Mouse (Mus musculus): ENCODE results near the gene Gm10097.
A peak's percentile ranks its signal among the peaks of the same experiment; 100 is the strongest.

Gm10097 gene

GRCm38 (mm10) chr10:5086329-5086728 is 17.3 kb downstream of the Gm10097 start:
- DNase-seq: no peak

GRCm38 (mm10) chr10:5087336-5087735 is 18.3 kb downstream of the Gm10097 start:
- no peak for DNase-seq

- no peak for DNase-seq
Observed at GRCm38 (mm10) chr10:5089133-5089532, 20.1 kb downstream of the Gm10097 start.

GRCm38 (mm10) chr10:5096996-5097753 is 28.2 kb downstream of the Gm10097 start:
- DNase-seq: peak in 1 of 2 experiments; percentile 29

DNA sequence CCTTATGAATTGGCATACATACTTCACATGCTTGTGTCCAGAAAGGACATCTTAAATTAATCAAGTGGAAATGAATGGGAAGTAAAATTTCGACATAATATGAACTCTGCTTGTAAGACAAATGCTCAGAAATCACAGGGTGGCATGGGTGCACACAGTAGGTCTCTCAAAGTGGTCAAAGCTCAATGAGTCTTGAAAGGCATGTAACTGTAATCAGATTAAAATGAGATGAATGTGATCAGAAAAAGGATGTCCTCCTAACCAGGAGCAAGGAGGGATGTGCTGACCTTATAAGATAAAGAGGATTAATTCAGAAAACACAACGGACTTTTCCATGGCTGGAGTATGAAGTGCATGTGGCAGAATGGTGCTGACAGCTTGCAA is 28.8 kb downstream of the Gm10097 start:
- DNase-seq: no peak

DNA sequence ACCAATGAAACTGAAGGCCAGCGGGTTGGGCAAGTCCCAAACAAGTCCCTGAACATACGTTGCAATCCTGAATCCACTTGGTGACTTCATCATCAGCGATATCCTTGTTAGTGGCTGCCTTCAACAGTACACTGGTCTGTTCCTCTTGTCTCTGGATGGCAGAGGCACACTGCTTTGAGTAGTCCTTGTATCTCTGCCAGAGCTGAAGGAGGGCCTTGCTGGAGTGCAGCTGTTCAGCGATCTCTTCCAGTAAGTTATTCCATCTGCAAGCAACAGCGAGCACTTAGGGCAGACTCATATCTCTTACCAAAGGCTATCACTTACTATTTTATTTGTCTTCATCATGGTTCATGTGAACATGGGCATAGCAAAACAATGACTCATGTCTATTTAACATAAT is 41.8 kb downstream of the Gm10097 start:
- no peak for DNase-seq

GRCm38 (mm10) chr10:5116155-5116554 is 47.2 kb downstream of the Gm10097 start:
- DNase-seq: no peak

- DNase-seq: no peak
Observed at GRCm38 (mm10) chr10:5116720-5117119, 47.7 kb downstream of the Gm10097 start.
